Mouse (Mus musculus): ENCODE results near the gene Tmem179.

Tmem179 gene

GRCm38 (mm10) chr12:112537233-112537632 lies 20.7 kb upstream of the Tmem179 start:
- DNase-seq, result no peak

- no peak for DNase-seq
Measured at GRCm38 (mm10) chr12:112533758-112534157, 17.2 kb upstream of the Tmem179 start.

- DNase-seq, result no peak
Measured at GRCm38 (mm10) chr12:112518105-112518504, 1.6 kb upstream of the Tmem179 start.

GRCm38 (mm10) chr12:112514897-112515296 lies 1.6 kb downstream of the Tmem179 start:
- DNase-seq, result no peak

GRCm38 (mm10) chr12:112510733-112511372 lies 5.7 kb downstream of the Tmem179 start:
- DNase-seq, result no peak

GRCm38 (mm10) chr12:112510365-112510732 lies 6.2 kb downstream of the Tmem179 start:
- DNase-seq, result no peak

GRCm38 (mm10) chr12:112507984-112508383 lies 8.6 kb downstream of the Tmem179 start:
- no peak for DNase-seq

- no peak for DNase-seq
Measured at GRCm38 (mm10) chr12:112507264-112507663, 9.3 kb downstream of the Tmem179 start.

GRCm38 (mm10) chr12:112506267-112506666 lies 10.3 kb downstream of the Tmem179 start:
- DNase-seq, result no peak

- DNase-seq, result no peak
Measured at GRCm38 (mm10) chr12:112503003-112503771, 13.4 kb downstream of the Tmem179 start.

- DNase-seq, result peak in 1 of 2 experiments; percentile 47
Measured at GRCm38 (mm10) chr12:112498683-112499082, 17.9 kb downstream of the Tmem179 start.

- DNase-seq, result no peak
Measured at GRCm38 (mm10) chr12:112497731-112498130, 18.8 kb downstream of the Tmem179 start.

- no peak for DNase-seq
Measured at GRCm38 (mm10) chr12:112496136-112496535, 20.4 kb downstream of the Tmem179 start.

- peak; percentile 60 to 78 for DNase-seq
Measured at GRCm38 (mm10) chr12:112490444-112490939, 26.1 kb downstream of the Tmem179 start.

GRCm38 (mm10) chr12:112489535-112489934 lies 27.0 kb downstream of the Tmem179 start:
- DNase-seq, result no peak

GRCm38 (mm10) chr12:112489134-112489533 lies 27.4 kb downstream of the Tmem179 start, which contains the start of gene A530016L24Rik:
TSS of gene A530016L24Rik (plus strand) at chr12:112489448.
- no peak for DNase-seq

GRCm38 (mm10) chr12:112473777-112474176 lies 42.8 kb downstream of the Tmem179 start:
- peak; percentile 65 to 89 for DNase-seq

- peak; percentile 35 to 62 for DNase-seq
Measured at GRCm38 (mm10) chr12:112470216-112470615, 46.3 kb downstream of the Tmem179 start.

GRCm38 (mm10) chr12:112469393-112469792 lies 47.2 kb downstream of the Tmem179 start:
- no peak for DNase-seq

- DNase-seq, result no peak
Measured at GRCm38 (mm10) chr12:112467387-112467786, 49.2 kb downstream of the Tmem179 start.

GRCm38 (mm10) chr12:112465928-112466327 lies 50.6 kb downstream of the Tmem179 start:
- DNase-seq, result no peak

GRCm38 (mm10) chr12:112464516-112464915 lies 52.0 kb downstream of the Tmem179 start:
- DNase-seq, result no peak

- DNase-seq, result no peak
Measured at GRCm38 (mm10) chr12:112463750-112464444, 52.6 kb downstream of the Tmem179 start.

All from kidney, adult 8-10 months (tissue).